Mouse (Mus musculus) testis, postnatal 14 days (tissue): ENCODE data around the gene Dok7.

Source experiments
- DNase-seq: peaks from one replicate; pipeline ENCODE4 v3.0.0; 2021; ENCODE audit warnings: low spot score

The Dok7 gene

DNA sequence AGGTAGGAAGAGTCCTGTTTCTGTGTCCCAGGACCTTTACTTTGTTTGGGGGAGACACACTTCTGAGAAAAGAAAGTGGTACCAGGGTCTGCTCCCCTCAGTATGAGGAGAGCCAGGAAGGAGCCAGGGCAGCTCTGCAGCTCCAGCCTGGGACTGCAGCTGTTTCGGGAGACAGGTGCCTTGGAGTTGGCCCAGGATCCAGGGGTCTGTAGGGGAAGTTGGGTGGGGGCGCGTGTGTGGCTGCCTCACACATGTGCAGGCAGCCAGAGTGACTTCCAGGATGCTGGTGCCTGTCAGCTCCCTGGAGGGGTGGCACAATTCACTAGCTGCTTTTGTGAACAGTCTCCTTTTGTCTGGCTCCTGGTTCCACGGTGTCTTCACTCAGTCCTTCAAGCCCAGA is 1.0 kb downstream of the Dok7 start:
- no peak for DNase-seq

DNA sequence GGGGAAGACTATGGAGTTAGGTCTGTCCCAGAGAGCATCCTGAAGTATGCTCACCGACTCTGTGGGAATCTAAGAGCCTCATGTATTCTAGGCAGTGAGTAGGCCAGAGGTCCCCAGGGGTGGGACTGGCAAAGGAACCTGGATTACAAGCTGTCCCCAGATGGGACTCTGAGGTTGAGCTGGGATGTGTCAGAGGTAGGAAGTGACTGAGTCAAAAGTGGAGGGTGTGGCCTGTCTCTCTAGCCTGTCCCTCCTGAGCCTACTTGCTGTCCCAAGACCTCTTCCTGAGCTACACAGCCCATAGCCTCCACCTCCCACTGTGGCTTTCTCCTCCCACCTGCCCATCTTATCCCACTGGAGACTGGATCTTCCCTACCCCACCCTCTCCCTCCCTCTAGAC is 1.6 kb downstream of the Dok7 start:
- DNase-seq, result no peak

DNA sequence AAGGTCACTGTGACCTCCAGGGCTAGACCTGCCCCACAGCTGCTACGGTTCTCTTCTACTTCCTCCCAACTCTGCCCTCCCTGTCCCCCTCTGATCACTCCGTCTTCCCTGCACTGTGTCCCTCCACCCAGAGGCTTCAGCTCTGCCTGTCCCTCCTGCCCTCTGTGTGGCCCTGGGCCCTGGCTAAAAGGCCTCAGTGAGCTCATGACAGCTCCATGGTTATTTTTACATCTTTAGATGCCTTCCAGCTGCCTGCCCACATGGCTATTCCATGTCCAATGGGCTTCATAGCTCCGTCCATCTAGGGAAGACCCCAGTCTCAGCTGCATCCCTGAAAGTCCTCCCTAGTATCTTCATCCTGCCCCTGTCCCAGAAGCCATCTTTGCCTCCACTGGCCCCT is 3.5 kb downstream of the Dok7 start:
- no peak for DNase-seq

DNA sequence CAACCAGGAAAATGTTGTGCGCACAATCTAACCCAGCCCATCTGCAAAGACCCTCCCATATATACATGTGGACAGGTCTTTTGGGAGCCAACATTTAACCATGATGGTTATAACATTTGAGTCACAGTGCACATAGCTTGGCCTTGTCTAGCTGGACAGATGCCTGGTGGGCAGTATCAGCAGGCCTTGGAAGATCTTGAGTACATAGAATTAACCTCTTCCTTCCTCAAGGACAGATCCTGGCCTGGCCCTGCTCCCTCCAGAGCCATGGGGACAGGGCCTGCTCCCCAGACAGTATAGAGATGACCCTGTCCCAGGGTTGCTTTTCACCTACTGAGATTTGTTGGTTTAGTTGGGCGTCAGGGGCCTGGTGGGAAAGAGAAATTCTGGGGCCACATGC is 13.3 kb downstream of the Dok7 start:
- DNase-seq, result no peak

DNA sequence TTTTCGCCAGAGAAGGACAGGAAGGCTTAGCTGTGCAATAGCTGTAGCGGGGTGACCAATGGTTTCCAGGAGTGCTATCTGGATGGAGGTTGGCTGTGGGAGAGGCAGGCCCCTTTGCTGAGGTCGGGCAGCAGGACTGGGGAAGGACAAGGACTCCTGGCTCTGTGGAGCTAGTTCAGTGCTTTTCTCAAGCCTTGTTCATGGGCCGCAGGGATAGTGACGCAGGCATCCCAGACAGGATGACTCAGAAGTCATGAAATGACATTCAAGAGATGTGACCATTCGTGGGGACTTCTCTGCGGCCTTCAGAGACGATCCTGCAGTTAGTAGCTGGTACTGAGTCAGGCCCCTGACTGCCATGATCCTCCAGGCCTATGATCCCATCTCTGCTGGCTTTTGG is 13.7 kb downstream of the Dok7 start:
- no peak for DNase-seq

DNA sequence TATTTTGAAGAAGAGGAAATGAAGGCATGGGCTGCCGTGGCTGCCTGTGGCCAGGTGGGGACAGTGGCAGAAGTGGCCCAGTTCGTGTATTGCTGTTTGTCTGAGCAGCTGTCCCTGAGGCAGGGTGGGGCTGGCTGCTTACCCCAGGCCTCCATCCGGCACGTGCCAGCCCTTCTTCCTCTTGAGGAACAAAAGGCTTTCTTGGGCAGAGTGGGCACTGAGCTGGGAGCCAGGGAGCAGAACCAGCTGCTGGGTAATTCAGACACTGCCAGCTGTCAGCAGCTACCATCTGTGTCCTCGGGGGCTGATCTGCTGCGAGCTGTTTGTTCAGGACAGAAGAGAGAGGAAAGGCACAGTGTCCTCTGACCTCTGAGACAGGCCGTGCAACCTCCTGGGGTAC is 14.4 kb downstream of the Dok7 start:
- no peak for DNase-seq

DNA sequence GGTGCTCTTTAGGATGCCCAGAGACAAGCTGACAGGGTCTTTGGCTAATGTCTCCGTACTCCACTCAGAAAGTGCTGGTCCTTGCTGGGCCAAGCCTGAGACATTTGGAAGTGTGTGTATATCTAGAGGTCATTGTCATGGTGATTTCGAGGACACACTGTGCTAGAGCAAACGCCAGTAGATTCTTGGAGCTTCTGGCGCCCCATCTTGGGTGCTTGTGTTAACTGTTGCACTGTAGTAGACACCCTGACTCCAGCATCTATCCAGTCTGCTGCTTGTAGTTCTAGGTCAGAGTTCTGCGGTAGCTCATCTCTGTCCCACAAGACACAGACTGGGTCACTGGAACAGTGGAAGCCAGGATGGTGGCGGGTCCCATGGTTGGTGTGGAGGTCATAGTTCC is 15.3 kb downstream of the Dok7 start:
- DNase-seq, result no peak

DNA sequence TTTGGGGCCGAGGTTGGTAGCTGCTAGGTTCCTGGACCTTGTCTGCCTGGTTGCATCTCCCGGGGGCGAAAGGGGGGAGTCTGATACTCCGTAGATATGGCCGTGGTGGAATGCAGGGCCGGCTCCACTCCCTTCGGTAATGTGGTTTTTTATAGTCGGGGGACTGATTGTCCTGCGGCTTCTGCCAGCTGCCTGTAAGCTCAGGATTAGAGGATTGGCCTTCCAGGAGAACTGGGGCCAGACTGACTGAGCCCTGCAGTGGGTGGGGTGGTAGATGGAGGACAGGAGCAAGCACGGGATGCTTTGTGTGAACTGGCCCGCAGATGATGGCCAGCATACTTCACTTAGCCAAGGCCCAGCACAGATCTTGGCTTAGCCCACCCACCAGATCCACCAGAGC is 16.7 kb downstream of the Dok7 start:
- DNase-seq, result no peak

DNA sequence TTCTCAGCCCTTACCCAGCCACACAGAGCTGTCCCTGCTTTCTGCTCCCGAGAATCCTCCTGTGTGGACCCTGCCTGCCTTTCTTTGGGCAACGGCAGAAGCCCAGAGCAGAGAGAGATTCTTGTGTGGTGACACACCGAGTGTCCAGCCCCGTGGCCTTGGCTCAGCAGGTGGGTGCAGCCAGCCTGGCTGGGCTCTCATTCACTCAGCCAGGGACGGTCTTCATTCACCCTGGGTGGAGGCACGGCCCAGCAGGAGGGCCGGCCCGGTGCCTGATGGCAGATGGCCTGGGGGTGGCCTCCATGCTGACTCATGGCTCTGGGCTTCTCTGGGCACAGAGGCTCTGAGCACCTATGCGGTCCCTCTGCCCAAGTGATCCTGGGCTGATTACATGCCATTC is 17.4 kb downstream of the Dok7 start:
- DNase-seq, result no peak

DNA sequence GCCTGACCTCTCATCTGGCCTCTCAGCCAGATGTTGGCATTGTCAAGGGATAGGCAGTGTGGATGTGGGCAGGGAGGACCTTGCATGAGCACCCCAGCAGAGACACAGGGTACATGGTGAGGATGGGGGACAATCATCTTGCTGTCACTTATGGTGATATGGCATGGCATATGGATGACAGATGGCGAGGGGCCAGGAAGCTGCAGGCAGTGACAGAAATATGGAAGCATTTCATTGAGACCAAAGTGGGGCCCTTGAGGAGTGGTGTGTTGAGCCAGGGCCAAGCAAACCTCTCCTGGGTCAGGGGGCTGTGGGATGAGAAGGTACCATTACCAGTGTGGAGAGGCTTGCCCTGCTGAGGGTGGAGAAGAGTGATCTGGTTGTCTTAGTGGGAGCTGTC is 19.8 kb downstream of the Dok7 start:
- no peak for DNase-seq

DNA sequence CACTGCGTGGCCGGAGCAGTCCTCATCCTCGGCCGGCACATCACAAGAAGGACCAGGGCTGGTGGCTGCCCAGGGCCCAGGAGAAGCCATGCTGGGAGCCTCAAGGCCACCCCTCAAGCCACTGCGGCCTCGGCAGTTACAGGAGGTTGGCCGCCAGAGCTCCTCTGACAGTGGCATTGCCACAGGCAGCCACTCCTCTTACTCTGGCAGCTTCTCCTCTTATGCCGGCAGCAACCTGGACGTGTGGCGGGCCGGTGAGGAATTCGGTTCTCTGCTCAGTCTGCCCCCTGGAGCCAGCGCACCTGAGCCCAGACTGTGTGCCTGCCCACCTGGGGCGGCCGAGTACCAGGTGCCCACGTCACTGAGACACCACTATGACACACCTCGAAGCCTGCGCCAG is 22.5 kb downstream of the Dok7 start:
- no peak for DNase-seq

DNA sequence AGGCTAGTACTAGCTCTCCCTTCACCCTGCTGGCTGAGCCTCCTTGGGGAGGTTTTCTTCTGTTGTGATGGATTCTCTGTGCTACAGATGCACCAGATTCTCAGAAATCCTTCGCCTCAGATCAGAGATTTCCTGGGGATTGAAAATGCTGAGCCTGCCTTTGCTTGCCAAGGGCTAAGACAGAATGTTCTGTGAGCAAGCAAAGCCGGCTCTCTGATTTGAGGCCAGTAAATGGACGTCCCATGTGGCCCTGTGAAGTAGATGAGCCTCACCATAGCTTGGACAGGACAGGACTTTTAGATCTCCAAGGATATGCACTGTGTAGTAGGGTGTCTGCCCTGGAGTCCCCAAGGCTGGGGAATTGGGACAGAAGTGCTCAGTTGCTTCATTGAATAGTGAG is 28.3 kb downstream of the Dok7 start:
- DNase-seq, result no peak

DNA sequence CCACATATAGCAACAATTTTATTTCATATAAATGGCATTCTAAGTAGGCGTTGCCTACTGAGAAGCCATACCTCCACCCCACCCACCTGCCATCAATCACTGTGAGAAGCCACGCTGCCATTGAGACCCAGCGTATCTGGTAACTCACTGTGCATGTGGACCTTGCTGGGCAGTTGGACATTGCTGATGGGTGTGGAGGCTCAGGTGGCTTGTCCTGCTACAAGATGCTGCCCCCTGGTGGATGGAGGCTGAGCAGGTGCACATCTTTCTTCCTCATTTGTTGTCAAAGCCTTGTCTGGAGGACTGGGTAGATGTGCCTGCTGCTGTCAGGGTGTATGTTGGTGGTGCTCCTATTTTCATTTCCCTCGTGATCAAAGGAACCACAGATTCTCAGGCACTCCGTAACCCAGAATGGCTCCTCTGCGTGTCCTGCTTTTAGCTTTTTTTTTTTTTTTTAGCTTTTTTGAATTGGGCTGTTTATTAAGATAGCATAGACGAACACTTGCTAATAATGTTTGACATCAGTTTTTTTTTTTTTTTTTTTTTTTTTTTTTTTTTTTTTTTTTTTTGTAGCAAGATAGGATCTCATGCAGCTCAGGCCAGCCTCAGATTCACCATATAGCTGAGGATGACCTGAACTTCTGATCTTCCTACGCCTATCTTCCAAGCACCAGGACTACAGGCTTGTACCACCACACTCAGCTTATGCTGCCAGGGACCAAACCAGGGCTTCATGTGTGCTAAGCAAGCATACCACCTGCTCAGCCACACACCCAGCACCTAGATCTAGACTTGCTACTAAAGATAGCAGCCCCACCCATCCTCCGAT is 32.4 kb downstream of the Dok7 start:
- DNase-seq, result peak; percentile 66

DNA sequence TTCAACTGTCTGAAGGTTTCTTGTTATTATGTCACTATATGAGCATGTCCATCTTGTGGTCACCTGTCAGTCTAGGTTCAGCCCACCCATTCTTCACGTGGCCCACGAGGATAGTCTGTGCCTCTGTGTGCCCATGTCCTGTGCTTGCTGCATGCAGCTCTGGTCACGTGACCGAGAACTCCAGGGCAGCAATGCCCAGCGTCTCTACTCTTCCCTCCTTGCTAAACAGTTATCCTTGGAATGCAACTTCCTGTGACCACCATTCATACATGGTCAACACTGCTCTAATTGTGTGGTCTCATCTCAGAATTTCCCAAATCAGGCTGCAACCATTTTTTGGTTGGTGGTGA is 33.0 kb downstream of the Dok7 start:
- no peak for DNase-seq

DNA sequence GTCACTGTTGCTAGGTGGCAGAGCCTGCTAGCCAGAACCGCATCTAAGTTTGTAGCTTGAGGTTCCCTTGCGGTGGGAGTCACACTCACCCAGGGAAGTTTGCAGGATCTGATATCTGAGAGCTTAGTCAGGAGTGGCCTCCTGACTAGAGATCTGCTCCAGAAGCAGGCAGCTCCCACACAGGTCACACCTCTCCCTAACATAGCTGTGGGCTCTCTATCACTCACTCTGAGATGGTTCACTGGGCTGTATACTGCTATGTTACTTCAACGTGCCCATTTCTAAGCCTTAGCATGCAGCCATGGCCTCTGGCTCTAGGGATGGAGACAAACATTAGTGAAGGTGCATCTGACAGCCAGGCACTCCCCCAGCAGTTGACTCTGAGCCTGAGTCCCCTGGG is 35.1 kb downstream of the Dok7 start:
- DNase-seq, result no peak

DNA sequence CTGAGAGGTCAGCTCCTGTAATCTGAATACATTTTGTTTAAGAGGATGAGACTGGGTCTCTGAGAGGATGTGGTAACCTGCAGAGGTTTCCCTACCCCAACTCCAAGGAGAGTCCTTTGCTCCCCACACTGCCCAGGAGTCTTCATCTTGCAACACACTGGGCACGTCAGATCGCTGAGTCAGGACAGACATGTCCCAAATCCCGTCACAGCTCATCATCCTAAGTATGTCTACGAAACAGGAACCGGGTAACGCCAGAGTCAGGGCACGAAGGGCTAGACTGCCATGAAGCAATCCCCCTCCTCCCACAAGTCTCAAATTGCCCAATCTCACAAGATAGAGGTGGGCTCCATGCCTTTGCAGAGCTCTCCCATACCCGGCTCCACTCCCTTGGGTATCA is 46.5 kb downstream of the Dok7 start:
- DNase-seq, result no peak

DNA sequence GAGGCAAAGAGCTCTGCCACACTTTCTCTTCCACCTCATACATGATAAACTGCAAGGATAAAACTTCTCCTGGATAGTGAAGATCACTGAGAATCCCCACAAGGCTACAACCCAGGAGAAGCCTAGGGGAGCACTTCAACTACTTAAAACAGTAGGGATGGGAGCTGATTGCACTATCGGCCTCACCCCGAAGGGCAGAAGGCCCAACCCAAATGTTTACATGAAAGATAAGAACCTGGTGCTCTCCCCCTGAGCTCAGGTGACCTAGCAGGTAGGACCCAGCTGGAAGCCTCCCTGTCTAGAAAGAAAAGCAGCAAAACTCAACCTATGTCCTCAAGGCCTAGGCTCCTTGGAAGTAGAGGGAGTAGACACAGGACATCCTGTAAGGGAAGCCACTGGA is 47.0 kb downstream of the Dok7 start:
- no peak for DNase-seq

DNA sequence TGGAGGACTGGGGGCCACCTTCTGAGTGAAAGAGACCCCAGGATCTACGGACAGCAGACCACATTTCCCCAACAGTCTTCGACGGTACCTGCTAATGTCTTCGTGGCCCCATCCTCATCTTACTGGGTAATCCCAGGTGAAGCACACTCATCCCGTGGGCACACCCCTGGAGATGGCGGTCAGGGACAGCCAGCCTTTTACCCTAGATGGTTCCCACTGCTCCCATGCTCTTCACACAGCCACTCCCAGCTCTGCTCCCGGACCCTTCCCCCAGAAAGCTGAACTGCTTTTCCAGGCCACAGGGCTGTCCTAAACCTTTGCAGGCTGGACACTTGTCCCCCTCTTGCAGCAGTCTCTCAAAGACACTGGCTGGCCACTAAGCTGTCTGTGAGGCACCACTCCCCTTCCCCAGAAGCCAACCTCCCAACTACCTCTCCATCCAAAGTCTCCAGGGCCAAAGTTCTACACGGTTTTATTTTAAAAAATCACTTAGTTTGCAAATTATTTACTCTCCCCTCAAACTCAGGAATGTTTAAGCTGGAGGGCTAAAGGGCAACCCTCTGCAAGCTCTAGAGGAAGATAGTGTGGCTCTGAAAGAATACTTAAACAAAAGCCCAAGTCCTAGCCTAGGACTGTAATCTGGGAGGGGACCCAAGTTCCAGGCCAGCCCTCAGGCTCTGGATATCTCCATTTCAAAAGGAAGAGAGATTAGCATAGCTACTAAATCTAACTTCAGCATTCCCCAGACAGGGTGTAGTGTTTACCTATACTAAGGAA is 47.8 kb downstream of the Dok7 start:
- no peak for DNase-seq

DNA sequence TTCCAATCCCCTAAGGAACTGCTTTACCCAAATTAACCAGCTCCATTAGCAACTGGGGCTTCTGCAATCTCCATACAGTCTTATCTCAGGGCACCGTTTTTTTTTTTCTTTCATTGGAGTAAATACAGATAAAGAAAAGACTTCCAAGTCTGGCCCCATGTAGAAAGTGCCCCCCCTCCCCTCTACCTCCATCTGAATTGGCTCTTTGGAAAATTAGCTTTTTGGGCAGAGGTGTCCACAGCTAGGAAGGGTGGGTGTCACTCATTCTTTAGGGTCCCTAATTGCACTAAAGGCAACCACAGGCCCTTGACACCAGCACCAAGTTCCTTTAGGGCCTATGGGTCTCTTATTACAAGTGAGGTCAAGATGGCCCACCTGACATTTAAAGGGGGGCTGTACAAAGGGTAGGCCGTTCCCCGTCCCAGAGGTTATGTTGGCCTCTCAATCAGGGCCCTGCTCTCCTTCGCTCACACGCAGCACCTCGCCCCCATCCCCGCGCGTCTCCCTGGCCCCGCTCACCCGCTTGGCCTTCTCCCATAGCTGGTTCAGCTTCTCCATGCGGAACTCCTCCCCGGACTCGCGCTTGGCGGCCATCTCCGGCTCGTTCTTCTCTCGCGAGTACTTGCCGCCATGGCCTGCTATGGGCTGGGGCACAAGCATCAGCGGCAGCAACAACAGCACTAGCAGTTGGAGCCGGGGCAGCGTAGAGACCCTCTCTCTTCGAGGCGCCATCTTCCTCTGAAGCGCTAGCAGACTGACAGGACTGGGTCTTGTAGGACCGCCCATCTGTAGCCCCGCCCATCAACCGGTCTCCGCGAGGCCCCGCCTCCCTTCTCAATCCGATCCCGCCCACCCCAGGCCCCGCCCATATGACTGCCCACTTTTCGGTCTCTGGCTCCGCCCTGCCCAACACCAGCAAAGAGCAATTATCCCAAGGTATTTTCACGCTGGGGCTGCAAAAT is 48.7 kb downstream of the Dok7 start, which contains the start of gene Lrpap1:
TSS of gene Lrpap1 (minus strand) at position 807 of the 962 bp plus-strand sequence.
- DNase-seq, result peak; percentile 88

DNA sequence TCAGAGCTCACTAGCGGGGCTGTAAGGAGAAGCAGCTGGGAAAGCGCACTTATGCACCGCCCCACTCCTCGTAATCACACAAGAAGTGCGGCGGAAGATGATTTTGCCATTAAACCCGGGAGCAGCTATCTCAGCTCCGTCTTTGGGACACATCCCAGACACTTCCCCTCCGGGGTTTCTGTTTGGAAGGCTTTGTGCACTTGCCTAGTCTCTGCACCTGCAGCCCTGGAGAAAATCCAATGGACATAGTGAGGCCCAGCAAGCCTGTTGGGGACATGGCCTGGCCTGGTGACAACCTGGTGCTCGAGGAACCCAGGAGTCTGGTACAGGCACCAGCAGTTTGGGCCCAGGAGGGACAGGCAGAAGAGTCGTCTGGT is 49.3 kb downstream of the Dok7 start:
- DNase-seq, result no peak

DNA sequence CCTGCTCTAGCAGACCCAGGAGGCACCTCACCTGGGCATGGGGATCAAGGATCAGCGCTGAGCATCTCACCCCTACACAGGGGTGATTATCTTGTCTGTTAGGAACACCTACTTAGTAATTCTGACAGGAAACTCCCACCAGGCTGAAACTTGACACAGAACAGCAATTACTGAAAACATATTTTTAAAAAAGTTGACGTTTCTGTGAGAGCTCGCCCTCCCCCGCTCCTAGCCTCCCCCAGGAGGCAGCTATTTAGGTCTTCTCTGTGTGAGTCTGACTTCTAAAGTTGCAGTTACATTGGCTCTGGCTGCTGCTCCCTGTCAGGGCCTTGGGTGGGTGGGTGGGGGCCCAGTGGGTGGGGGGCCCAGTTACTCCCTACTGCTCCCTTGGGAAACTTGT is 55.9 kb downstream of the Dok7 start:
- DNase-seq, result no peak

DNA sequence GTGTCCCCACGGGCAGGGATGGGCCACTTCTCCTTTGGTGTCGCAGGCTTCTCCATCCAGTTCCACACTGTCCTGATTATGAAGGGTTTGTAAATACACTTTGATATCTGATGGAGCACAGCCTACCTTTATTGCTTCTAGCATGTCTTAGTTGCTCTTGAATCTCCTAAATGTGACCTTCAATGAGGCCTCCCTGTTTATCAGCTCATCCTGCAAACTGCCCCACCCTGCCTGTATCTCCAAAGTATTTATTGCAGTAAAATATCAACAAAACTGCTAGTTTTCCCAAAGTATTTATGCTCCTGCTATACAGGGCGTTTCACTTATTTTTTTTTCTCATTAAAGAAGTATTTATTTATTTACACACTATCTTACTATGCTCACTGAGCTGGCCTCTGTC is 59.4 kb downstream of the Dok7 start:
- DNase-seq, result no peak

DNA sequence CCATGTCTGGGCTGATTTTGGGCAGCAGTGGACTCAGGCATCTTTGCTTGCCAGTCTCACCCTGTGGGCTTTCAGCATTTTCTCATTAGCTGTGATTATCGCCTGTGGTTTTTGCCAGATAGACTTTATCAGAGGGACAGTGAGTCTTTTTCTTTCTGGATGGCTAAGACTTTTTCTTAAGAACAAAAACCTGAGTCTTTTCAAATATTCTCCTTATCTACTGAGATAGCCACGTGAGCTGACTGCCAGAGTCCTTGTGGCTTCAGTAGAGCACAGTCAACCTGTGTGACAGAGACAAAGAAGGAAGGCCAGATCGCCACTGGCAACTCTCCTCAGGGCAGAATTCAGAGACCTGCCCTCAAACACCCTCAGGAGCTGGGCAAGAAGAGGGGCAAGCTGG is 61.1 kb downstream of the Dok7 start:
- DNase-seq, result peak; percentile 53
